Mouse (Mus musculus) c-Kit-positive CD71-positive TER-119-negative erythroid progenitor cells, embryonic 14.5 days (primary cell): ENCODE data around the gene Cdc42ep3.

Experiments
- DNase-seq: peaks from one replicate; pipeline ENCODE4 v3.0.0-alpha.2; 2013; ENCODE audit warnings: low read depth

Cdc42ep3 gene

GRCm38 (mm10) chr17:79343334-79343946 lies 11.5 kb downstream of the Cdc42ep3 start:
- DNase-seq = no peak

GRCm38 (mm10) chr17:79342639-79343333 lies 12.1 kb downstream of the Cdc42ep3 start:
- DNase-seq = no peak

- DNase-seq = no peak
Measured at GRCm38 (mm10) chr17:79341946-79342470, 12.9 kb downstream of the Cdc42ep3 start.

GRCm38 (mm10) chr17:79337494-79337893 lies 17.4 kb downstream of the Cdc42ep3 start:
- no peak for DNase-seq

GRCm38 (mm10) chr17:79334701-79335100 lies 20.2 kb downstream of the Cdc42ep3 start:
- no peak for DNase-seq

- DNase-seq = no peak
Measured at GRCm38 (mm10) chr17:79333650-79334049, 21.2 kb downstream of the Cdc42ep3 start.

GRCm38 (mm10) chr17:79332864-79333263 lies 22.0 kb downstream of the Cdc42ep3 start:
- DNase-seq = no peak

- DNase-seq = no peak
Measured at GRCm38 (mm10) chr17:79330397-79330796, 24.5 kb downstream of the Cdc42ep3 start.

GRCm38 (mm10) chr17:79326868-79327376 lies 28.0 kb downstream of the Cdc42ep3 start:
- no peak for DNase-seq

- no peak for DNase-seq
Measured at GRCm38 (mm10) chr17:79317085-79317751, 37.7 kb downstream of the Cdc42ep3 start.

- DNase-seq = no peak
Measured at GRCm38 (mm10) chr17:79315415-79316094, 39.3 kb downstream of the Cdc42ep3 start.

- no peak for DNase-seq
Measured at GRCm38 (mm10) chr17:79310465-79310864, 44.4 kb downstream of the Cdc42ep3 start.

GRCm38 (mm10) chr17:79309506-79309905 lies 45.4 kb downstream of the Cdc42ep3 start:
- no peak for DNase-seq

- DNase-seq = no peak
Measured at GRCm38 (mm10) chr17:79305644-79306043, 49.2 kb downstream of the Cdc42ep3 start.

GRCm38 (mm10) chr17:79303744-79304497 lies 51.0 kb downstream of the Cdc42ep3 start:
- DNase-seq = no peak

- no peak for DNase-seq
Measured at GRCm38 (mm10) chr17:79303238-79303637, 51.7 kb downstream of the Cdc42ep3 start.

GRCm38 (mm10) chr17:79299925-79300324 lies 55.0 kb downstream of the Cdc42ep3 start:
- no peak for DNase-seq

- no peak for DNase-seq
Measured at GRCm38 (mm10) chr17:79298968-79299367, 55.9 kb downstream of the Cdc42ep3 start.

- no peak for DNase-seq
Measured at GRCm38 (mm10) chr17:79295926-79296325, 59.0 kb downstream of the Cdc42ep3 start.

GRCm38 (mm10) chr17:79291672-79292071 lies 63.2 kb downstream of the Cdc42ep3 start:
- DNase-seq = no peak

- DNase-seq = no peak
Measured at GRCm38 (mm10) chr17:79290697-79291096, 64.2 kb downstream of the Cdc42ep3 start.
